Mouse (Mus musculus): ENCODE results near the gene Pitpnm2. TPM values are rescaled to one million over a fixed set of nuclear protein-coding genes. Genes with fewer than 3 reads are reported as not detected.

Pitpnm2 gene
- polyA plus RNA-seq, 1 experiment from 2014 or later: 9.2 TPM

- Histone ChIP-seq H3K4me2 (replicated peaks; ENCODE audit: low read depth, low read length) (no peak overlapping the region), H3K27me3 (replicated peaks; ENCODE audit: insufficient read depth, low read length) (no peaks in the 10 kb centered on the region), H3K9ac (replicated peaks; ENCODE audit: low read depth) (no peak overlapping the region), H3K36me3 (ENCODE audit: insufficient read depth, low read length) (no peaks in the 10 kb centered on the region), H3K9me3 (ENCODE audit: low read length) (no peaks in the 10 kb centered on the region), H3K4me1 (ENCODE audit: insufficient read depth, low read depth, low read length) (no peaks in the 10 kb centered on the region), H3K4me3 (ENCODE audit: low read depth, low read length) (no peak overlapping the region), H3K27ac (ENCODE audit: low read length) (no peak overlapping the region)
- TF ChIP-seq CTCF (IDR thresholded peaks at IDR 0.05) (peak; percentile 70), EP300 (IDR thresholded peaks at IDR 0.05) (no peak)
- peak; percentile 26; the same call in 1 of the 2 replicates for ATAC-seq
- WGBS: 66% methylated on average over 3 of the region's 3 CpGs
- peak; percentile 64 for DNase-seq (ENCODE audit: low spot score)
Observed at GRCm38 (mm10) chr5:124284330-124284729, 34.8 kb upstream of the Pitpnm2 start.

GRCm38 (mm10) chr5:124282854-124283253, 33.3 kb upstream of the Pitpnm2 start:
- no peak overlapping the region for H3K27ac ChIP-seq (ENCODE audit: low read length)
- no peaks in the 10 kb centered on the region for H3K27me3 ChIP-seq (replicated peaks; ENCODE audit: insufficient read depth, low read length)
- WGBS: 84% methylated on average over 2 of the region's 2 CpGs
- TF ChIP-seq CTCF (IDR thresholded peaks at IDR 0.05) (no peak), EP300 (IDR thresholded peaks at IDR 0.05) (no peak)
- no peak overlapping the region for H3K4me3 ChIP-seq (ENCODE audit: low read depth, low read length)
- DNase-seq (ENCODE audit: low spot score) (no peak), ATAC-seq (no peak)
- no peaks in the 10 kb centered on the region for H3K36me3 ChIP-seq (ENCODE audit: insufficient read depth, low read length)
- no peak overlapping the region for H3K4me2 ChIP-seq (replicated peaks; ENCODE audit: low read depth, low read length)
- H3K4me1 ChIP-seq (ENCODE audit: insufficient read depth, low read depth, low read length): no peaks in the 10 kb centered on the region
- H3K9me3 ChIP-seq (ENCODE audit: low read length): no peaks in the 10 kb centered on the region
- no peak overlapping the region for H3K9ac ChIP-seq (replicated peaks; ENCODE audit: low read depth)

- no peaks in the 10 kb centered on the region for H3K9me3 ChIP-seq (ENCODE audit: low read length)
- DNase-seq (ENCODE audit: low spot score): no peak
- no peak overlapping the region for H3K9ac ChIP-seq (replicated peaks; ENCODE audit: low read depth)
- H3K36me3 ChIP-seq (ENCODE audit: insufficient read depth, low read length): no peaks in the 10 kb centered on the region
- H3K27ac ChIP-seq (ENCODE audit: low read length): no peak overlapping the region
- no peak for ATAC-seq
- H3K4me3 ChIP-seq (ENCODE audit: low read depth, low read length): no peak overlapping the region
- TF ChIP-seq CTCF (IDR thresholded peaks at IDR 0.05) (no peak), EP300 (IDR thresholded peaks at IDR 0.05) (no peak)
- no peaks in the 10 kb centered on the region for H3K27me3 ChIP-seq (replicated peaks; ENCODE audit: insufficient read depth, low read length)
- 90% methylated on average over 5 of the region's 5 CpGs for WGBS
- H3K4me1 ChIP-seq (ENCODE audit: insufficient read depth, low read depth, low read length): no peaks in the 10 kb centered on the region
- no peak overlapping the region for H3K4me2 ChIP-seq (replicated peaks; ENCODE audit: low read depth, low read length)
Observed at GRCm38 (mm10) chr5:124270226-124270625, 20.7 kb upstream of the Pitpnm2 start.

- DNase-seq (ENCODE audit: low spot score) (no peak), ATAC-seq (no peak)
- Histone ChIP-seq H3K4me2 (replicated peaks; ENCODE audit: low read depth, low read length) (no peak overlapping the region), H3K9me3 (ENCODE audit: low read length) (no peaks in the 10 kb centered on the region), H3K9ac (replicated peaks; ENCODE audit: low read depth) (no peak overlapping the region), H3K27me3 (replicated peaks; ENCODE audit: insufficient read depth, low read length) (no peaks in the 10 kb centered on the region), H3K36me3 (ENCODE audit: insufficient read depth, low read length) (no peaks in the 10 kb centered on the region), H3K4me3 (ENCODE audit: low read depth, low read length) (no peak overlapping the region), H3K27ac (ENCODE audit: low read length) (no peak overlapping the region), H3K4me1 (ENCODE audit: insufficient read depth, low read depth, low read length) (no peaks in the 10 kb centered on the region)
- WGBS: 80% methylated on average over 11 of the region's 11 CpGs
- no peak for TF ChIP-seq EP300 (IDR thresholded peaks at IDR 0.05)
- no peak for TF ChIP-seq CTCF (IDR thresholded peaks at IDR 0.05)
Observed at GRCm38 (mm10) chr5:124269661-124270060, 20.1 kb upstream of the Pitpnm2 start.

GRCm38 (mm10) chr5:124267652-124268051, 18.1 kb upstream of the Pitpnm2 start:
- no peak for DNase-seq (ENCODE audit: low spot score)
- H3K27me3 ChIP-seq (replicated peaks; ENCODE audit: insufficient read depth, low read length): no peaks in the 10 kb centered on the region
- no peak for ATAC-seq
- no peak overlapping the region for H3K9ac ChIP-seq (replicated peaks; ENCODE audit: low read depth)
- H3K36me3 ChIP-seq (ENCODE audit: insufficient read depth, low read length): no peaks in the 10 kb centered on the region
- H3K4me3 ChIP-seq (ENCODE audit: low read depth, low read length): no peak overlapping the region
- TF ChIP-seq EP300 (IDR thresholded peaks at IDR 0.05) (no peak), CTCF (IDR thresholded peaks at IDR 0.05) (no peak)
- peaks cover 7% of the 10 kb centered on the region; the same call in 1 of the 2 replicates for H3K4me1 ChIP-seq (ENCODE audit: insufficient read depth, low read depth, low read length)
- no peak overlapping the region for H3K27ac ChIP-seq (ENCODE audit: low read length)
- WGBS: 43% methylated on average over 6 of the region's 6 CpGs
- no peak overlapping the region for H3K4me2 ChIP-seq (replicated peaks; ENCODE audit: low read depth, low read length)
- H3K9me3 ChIP-seq (ENCODE audit: low read length): no peaks in the 10 kb centered on the region

GRCm38 (mm10) chr5:124266821-124267220, 17.3 kb upstream of the Pitpnm2 start:
- no peak for TF ChIP-seq CTCF (IDR thresholded peaks at IDR 0.05)
- TF ChIP-seq EP300 (IDR thresholded peaks at IDR 0.05): peak; percentile 89
- Histone ChIP-seq H3K4me2 (replicated peaks; ENCODE audit: low read depth, low read length) (no peak overlapping the region), H3K36me3 (ENCODE audit: insufficient read depth, low read length) (no peaks in the 10 kb centered on the region), H3K9ac (replicated peaks; ENCODE audit: low read depth) (no peak overlapping the region), H3K9me3 (ENCODE audit: low read length) (no peaks in the 10 kb centered on the region), H3K27ac (ENCODE audit: low read length) (no peak overlapping the region), H3K4me3 (ENCODE audit: low read depth, low read length) (no peak overlapping the region), H3K4me1 (ENCODE audit: insufficient read depth, low read depth, low read length) (peaks cover 7% of the 10 kb centered on the region; the same call in 1 of the 2 replicates), H3K27me3 (replicated peaks; ENCODE audit: insufficient read depth, low read length) (no peaks in the 10 kb centered on the region)
- ATAC-seq (peak; percentile 80), DNase-seq (ENCODE audit: low spot score) (peak; percentile 52)
- WGBS: 48% methylated on average over 6 of the region's 6 CpGs

- Histone ChIP-seq H3K9me3 (ENCODE audit: low read length) (no peaks in the 10 kb centered on the region), H3K27me3 (replicated peaks; ENCODE audit: insufficient read depth, low read length) (no peaks in the 10 kb centered on the region), H3K4me3 (ENCODE audit: low read depth, low read length) (no peak overlapping the region), H3K4me1 (ENCODE audit: insufficient read depth, low read depth, low read length) (peaks cover 7% of the 10 kb centered on the region; the same call in 1 of the 2 replicates), H3K4me2 (replicated peaks; ENCODE audit: low read depth, low read length) (no peak overlapping the region), H3K36me3 (ENCODE audit: insufficient read depth, low read length) (no peaks in the 10 kb centered on the region), H3K9ac (replicated peaks; ENCODE audit: low read depth) (no peak overlapping the region), H3K27ac (ENCODE audit: low read length) (peak overlapping the region; percentile 49; the same call in 1 of the 2 replicates)
- ATAC-seq: no peak
- 44% methylated on average over 4 of the region's 4 CpGs for WGBS
- peak; percentile 26 for DNase-seq (ENCODE audit: low spot score)
- no peak for TF ChIP-seq EP300 (IDR thresholded peaks at IDR 0.05)
- no peak for TF ChIP-seq CTCF (IDR thresholded peaks at IDR 0.05)
Observed at GRCm38 (mm10) chr5:124263246-124263645, 13.7 kb upstream of the Pitpnm2 start.

Measured in lung, postnatal 0 days (tissue).